Mouse (Mus musculus): ENCODE results near the gene Tmsb10. TPM values are rescaled to one million over a fixed set of nuclear protein-coding genes. Genes with fewer than 3 reads are reported as not detected.

Tmsb10 gene
- polyA plus RNA-seq, 1 experiment = 568 TPM

- no peak for TF ChIP-seq CTCF (IDR thresholded peaks at IDR 0.05; ENCODE audit: extremely low read depth, insufficient read depth, low read length)
- no peak for TF ChIP-seq POLR2A (IDR thresholded peaks at IDR 0.05; ENCODE audit: extremely low read depth, insufficient read depth, low read length)
- peak overlapping the region; percentile 99 for H3K4me3 ChIP-seq (ENCODE audit: insufficient read depth, low read length)
- peak overlapping the region; percentile 1; the same call in 1 of the 2 replicates for H3K27ac ChIP-seq (ENCODE audit: insufficient read depth, low read length)
- H3K4me1 ChIP-seq (ENCODE audit: control insufficient read depth, insufficient read depth, low read length) = no peaks in the 10 kb centered on the region
These were observed 1.5 kb downstream of the Tmsb10 start for GRCm38 (mm10) chr6:72957093-72957435.

- H3K27ac ChIP-seq (ENCODE audit: insufficient read depth, low read length) = peak overlapping the region; percentile 1; the same call in 1 of the 2 replicates
- no peaks in the 10 kb centered on the region for H3K4me1 ChIP-seq (ENCODE audit: control insufficient read depth, insufficient read depth, low read length)
- H3K4me3 ChIP-seq (ENCODE audit: insufficient read depth, low read length) = peak overlapping the region; percentile 99
- TF ChIP-seq CTCF (IDR thresholded peaks at IDR 0.05; ENCODE audit: extremely low read depth, insufficient read depth, low read length) (no peak), POLR2A (IDR thresholded peaks at IDR 0.05; ENCODE audit: extremely low read depth, insufficient read depth, low read length) (peak; percentile 53)
These were observed 2.1 kb downstream of the Tmsb10 start for GRCm38 (mm10) chr6:72956199-72957092.

GRCm38 (mm10) chr6:72955517-72956198 lies 2.9 kb downstream of the Tmsb10 start:
- Histone ChIP-seq H3K27ac (ENCODE audit: insufficient read depth, low read length) (no peak overlapping the region), H3K4me1 (ENCODE audit: control insufficient read depth, insufficient read depth, low read length) (no peaks in the 10 kb centered on the region), H3K4me3 (ENCODE audit: insufficient read depth, low read length) (peak overlapping the region; percentile 99; the same call in 1 of the 2 replicates)
- TF ChIP-seq CTCF (IDR thresholded peaks at IDR 0.05; ENCODE audit: extremely low read depth, insufficient read depth, low read length) = no peak
- TF ChIP-seq POLR2A (IDR thresholded peaks at IDR 0.05; ENCODE audit: extremely low read depth, insufficient read depth, low read length) = no peak

- H3K27ac ChIP-seq (ENCODE audit: insufficient read depth, low read length) = no peak overlapping the region
- TF ChIP-seq CTCF (IDR thresholded peaks at IDR 0.05; ENCODE audit: extremely low read depth, insufficient read depth, low read length) = no peak
- no peak for TF ChIP-seq POLR2A (IDR thresholded peaks at IDR 0.05; ENCODE audit: extremely low read depth, insufficient read depth, low read length)
- 0 out of 2 replicates have a peak, but pooled peaks cover 1% of the 10 kb centered on the region for H3K4me1 ChIP-seq (ENCODE audit: control insufficient read depth, insufficient read depth, low read length)
- no peak overlapping the region for H3K4me3 ChIP-seq (ENCODE audit: insufficient read depth, low read length)
These were observed 3.8 kb downstream of the Tmsb10 start for GRCm38 (mm10) chr6:72954786-72955185.

- H3K27ac ChIP-seq (ENCODE audit: insufficient read depth, low read length) = no peak overlapping the region
- 0 out of 2 replicates have a peak, but pooled peaks cover 1% of the 10 kb centered on the region for H3K4me1 ChIP-seq (ENCODE audit: control insufficient read depth, insufficient read depth, low read length)
- TF ChIP-seq POLR2A (IDR thresholded peaks at IDR 0.05; ENCODE audit: extremely low read depth, insufficient read depth, low read length) = no peak
- no peak for TF ChIP-seq CTCF (IDR thresholded peaks at IDR 0.05; ENCODE audit: extremely low read depth, insufficient read depth, low read length)
- no peak overlapping the region for H3K4me3 ChIP-seq (ENCODE audit: insufficient read depth, low read length)
These were observed 5.6 kb downstream of the Tmsb10 start for GRCm38 (mm10) chr6:72952967-72953366.

GRCm38 (mm10) chr6:72952221-72952620 lies 6.3 kb downstream of the Tmsb10 start:
- H3K4me1 ChIP-seq (ENCODE audit: control insufficient read depth, insufficient read depth, low read length) = 0 out of 2 replicates have a peak, but pooled peaks cover 1% of the 10 kb centered on the region
- TF ChIP-seq CTCF (IDR thresholded peaks at IDR 0.05; ENCODE audit: extremely low read depth, insufficient read depth, low read length) (no peak), POLR2A (IDR thresholded peaks at IDR 0.05; ENCODE audit: extremely low read depth, insufficient read depth, low read length) (no peak)
- no peak overlapping the region for H3K4me3 ChIP-seq (ENCODE audit: insufficient read depth, low read length)
- H3K27ac ChIP-seq (ENCODE audit: insufficient read depth, low read length) = no peak overlapping the region

GRCm38 (mm10) chr6:72949161-72949756 lies 9.3 kb downstream of the Tmsb10 start:
- Histone ChIP-seq H3K4me3 (ENCODE audit: insufficient read depth, low read length) (no peak overlapping the region), H3K27ac (ENCODE audit: insufficient read depth, low read length) (no peak overlapping the region), H3K4me1 (ENCODE audit: control insufficient read depth, insufficient read depth, low read length) (0 out of 2 replicates have a peak, but pooled peaks cover 1% of the 10 kb centered on the region)
- TF ChIP-seq POLR2A (IDR thresholded peaks at IDR 0.05; ENCODE audit: extremely low read depth, insufficient read depth, low read length) (no peak), CTCF (IDR thresholded peaks at IDR 0.05; ENCODE audit: extremely low read depth, insufficient read depth, low read length) (no peak)

- Histone ChIP-seq H3K27ac (ENCODE audit: insufficient read depth, low read length) (no peak overlapping the region), H3K4me1 (ENCODE audit: control insufficient read depth, insufficient read depth, low read length) (0 out of 2 replicates have a peak, but pooled peaks cover 1% of the 10 kb centered on the region), H3K4me3 (ENCODE audit: insufficient read depth, low read length) (no peak overlapping the region)
- TF ChIP-seq POLR2A (IDR thresholded peaks at IDR 0.05; ENCODE audit: extremely low read depth, insufficient read depth, low read length) (no peak), CTCF (IDR thresholded peaks at IDR 0.05; ENCODE audit: extremely low read depth, insufficient read depth, low read length) (no peak)
These were observed 10.2 kb downstream of the Tmsb10 start for GRCm38 (mm10) chr6:72948392-72948791.

GRCm38 (mm10) chr6:72947960-72948359 lies 10.6 kb downstream of the Tmsb10 start:
- H3K27ac ChIP-seq (ENCODE audit: insufficient read depth, low read length) = no peak overlapping the region
- no peak overlapping the region for H3K4me3 ChIP-seq (ENCODE audit: insufficient read depth, low read length)
- 0 out of 2 replicates have a peak, but pooled peaks cover 1% of the 10 kb centered on the region for H3K4me1 ChIP-seq (ENCODE audit: control insufficient read depth, insufficient read depth, low read length)
- no peak for TF ChIP-seq CTCF (IDR thresholded peaks at IDR 0.05; ENCODE audit: extremely low read depth, insufficient read depth, low read length)
- TF ChIP-seq POLR2A (IDR thresholded peaks at IDR 0.05; ENCODE audit: extremely low read depth, insufficient read depth, low read length) = no peak

Data from cortical plate, adult 2 months (tissue).